ENCODE assay signal across 12 mouse cellular contexts in the genomic region with DNA sequence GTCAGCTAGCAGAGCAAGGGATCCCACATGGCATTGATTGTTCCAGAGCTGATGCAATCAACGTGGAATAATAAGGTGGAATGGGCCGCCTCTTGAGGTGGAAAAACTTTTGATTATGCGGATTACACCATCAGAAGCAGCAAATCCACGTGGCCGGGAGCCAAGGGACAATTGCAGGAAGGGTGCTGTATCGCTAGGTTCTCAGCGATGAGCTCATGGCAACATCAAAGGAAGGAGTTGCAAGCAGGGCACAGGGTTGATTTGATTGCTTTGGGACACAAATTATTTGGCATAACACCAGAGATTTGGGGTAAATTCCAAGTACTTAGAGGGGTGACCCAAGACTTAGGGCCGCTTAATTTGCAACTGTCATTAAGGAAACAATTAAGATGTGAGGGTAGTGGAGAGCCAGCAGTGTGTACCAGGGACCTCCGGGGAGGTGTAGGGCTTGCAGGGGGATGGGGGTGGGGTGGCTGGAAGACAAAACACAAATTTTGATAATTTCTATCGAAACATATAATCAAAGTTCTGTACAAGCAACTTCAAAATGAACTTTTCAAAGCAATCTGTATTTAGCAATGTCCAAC.
DNase-seq lines count a peak whose midpoint lies in the region; ATAC-seq and TF ChIP-seq lines count a peak whose summit lies in the region.
"Had no signal": no experiment of that assay in that cellular context is flagged by ENCODE, and none has a peak within 500 bp of the region (broad histone marks: within the 10 kb centered on the region; RNA-seq: fewer than 3 reads in every experiment).

No protein-coding gene starts in this region.

- 25% methylated on average over 10 of the region's 10 CpGs for WGBS in forebrain, postnatal 0 days

- H3K9ac ChIP-seq in forebrain, postnatal 0 days = no peak overlapping the region
- H3K9ac ChIP-seq: neural tube, embryonic 13.5 days had no signal

- DNase-seq in cerebellum, adult 11-12 months = peak; percentile 1
- no peak for DNase-seq in cerebellum, adult 8-10 months
- peak; percentile 19 for DNase-seq in left cerebral cortex, postnatal 4 days
- DNase-seq in left cerebral cortex, adult 2 months (ENCODE audit: extremely low spot score in 1 of 2, low spot score in 2 of 2) = no peak
- peak; percentile 62 for DNase-seq in Muller cell, postnatal 12 days (ENCODE audit: inconsistent ontology term)
- peak; percentile 3 for DNase-seq in forebrain, postnatal 0 days
- no peak for DNase-seq in urinary bladder, postnatal 14 days (ENCODE audit: low spot score)
- DNase-seq in yolk sac, embryonic 10.5 days (ENCODE audit: low spot score) = no peak
- DNase-seq: adrenal gland, adult 8-10 months; cerebellum, adult 9-11 months; thymus, adult 18-20 months had no signal

- no peak for TF ChIP-seq CTCF in left cerebral cortex, adult 2 months (IDR thresholded peaks at IDR 0.05)
- no peak for TF ChIP-seq CTCF in forebrain, postnatal 0 days (IDR thresholded peaks at IDR 0.05; ENCODE audit: low read depth)

- no peak for ATAC-seq in forebrain, postnatal 0 days

- no peaks in the 10 kb centered on the region for H3K9me3 ChIP-seq in forebrain, postnatal 0 days (ENCODE audit: low read length)
- H3K9me3 ChIP-seq: neural tube, embryonic 13.5 days had no signal

- H3K4me2 ChIP-seq in forebrain, postnatal 0 days (ENCODE audit: low read depth) = no peak overlapping the region
- H3K4me2 ChIP-seq: neural tube, embryonic 13.5 days had no signal

- no peak overlapping the region for H3K27ac ChIP-seq in left cerebral cortex, adult 2 months
- no peak overlapping the region for H3K27ac ChIP-seq in forebrain, postnatal 0 days (ENCODE audit: low read depth, low read length)
- H3K27ac ChIP-seq: neural tube, embryonic 13.5 days had no signal

- no peaks in the 10 kb centered on the region for H3K4me1 ChIP-seq in forebrain, postnatal 0 days (ENCODE audit: insufficient read depth)

- H3K27me3 ChIP-seq in forebrain, postnatal 0 days (ENCODE audit: insufficient read depth, low read length) = no peaks in the 10 kb centered on the region
- H3K27me3 ChIP-seq: neural tube, embryonic 13.5 days had no signal

- H3K4me3 ChIP-seq in left cerebral cortex, adult 2 months = no peak overlapping the region
- H3K4me3 ChIP-seq in forebrain, postnatal 0 days (ENCODE audit: low read depth, low read length) = no peak overlapping the region
- H3K4me3 ChIP-seq: neural tube, embryonic 13.5 days had no signal

- intact Hi-C loops in left cerebral cortex, postnatal 4 days (cut with DNase I) = no loop called here
- intact Hi-C loops in left cerebral cortex, adult 2 months (cut with DNase I) = no loop called here

- H3K36me3 ChIP-seq in forebrain, postnatal 0 days (ENCODE audit: insufficient read depth) = no peaks in the 10 kb centered on the region
- H3K36me3 ChIP-seq: neural tube, embryonic 13.5 days had no signal

Comparison
In these comparisons a context has a peak if more than half of its experiments do, and no peak if none do; other contexts are left out.
1. DNase-seq: peak in cerebellum, adult 11-12 months (single experiment), left cerebral cortex, postnatal 4 days (single experiment), Muller cell, postnatal 12 days (single experiment) and forebrain, postnatal 0 days (single experiment); none in cerebellum, adult 8-10 months (single experiment), left cerebral cortex, adult 2 months (0 of 2), urinary bladder, postnatal 14 days (single experiment) and yolk sac, embryonic 10.5 days (single experiment).